Mouse (Mus musculus): ENCODE measurements at regions not wholly inside any gene's neighbourhood (a gene's known extent, or its start where the extent isn't known, plus 50 kb on each side); places are given as distances from the start of the nearest gene placed in this dataset.

GRCm38 (mm10) chr15:96944741-96945140 is 111.0 kb downstream of the Slc38a4 start:
- DNase-seq (ENCODE audit: extremely low spot score): no peak

GRCm38 (mm10) chr15:96942651-96943050 is 113.1 kb downstream of the Slc38a4 start:
- no peak for DNase-seq (ENCODE audit: extremely low spot score)

GRCm38 (mm10) chr15:96938406-96938805 is 117.3 kb downstream of the Slc38a4 start:
- DNase-seq (ENCODE audit: extremely low spot score): no peak

DNA sequence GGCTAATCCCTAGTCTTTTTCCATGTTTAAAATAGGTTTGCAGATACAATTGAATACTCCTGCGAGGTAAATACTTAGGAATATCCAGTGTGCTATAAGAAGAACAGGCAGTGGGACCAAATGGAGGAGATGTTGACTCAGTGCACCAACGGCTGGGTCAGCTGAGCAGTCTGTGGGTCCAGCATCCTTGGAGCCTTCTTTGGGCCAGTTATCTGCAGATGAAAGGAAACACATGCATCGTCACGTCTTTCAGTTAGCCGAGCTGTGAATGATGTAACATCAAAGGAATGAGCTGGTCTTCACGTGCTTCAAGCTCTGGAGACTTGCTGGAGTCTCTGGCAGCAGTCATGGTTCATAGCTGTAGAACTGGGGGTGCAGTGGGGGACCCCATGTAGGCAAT is 118.1 kb downstream of the Slc38a4 start:
- DNase-seq (ENCODE audit: extremely low spot score): no peak

DNA sequence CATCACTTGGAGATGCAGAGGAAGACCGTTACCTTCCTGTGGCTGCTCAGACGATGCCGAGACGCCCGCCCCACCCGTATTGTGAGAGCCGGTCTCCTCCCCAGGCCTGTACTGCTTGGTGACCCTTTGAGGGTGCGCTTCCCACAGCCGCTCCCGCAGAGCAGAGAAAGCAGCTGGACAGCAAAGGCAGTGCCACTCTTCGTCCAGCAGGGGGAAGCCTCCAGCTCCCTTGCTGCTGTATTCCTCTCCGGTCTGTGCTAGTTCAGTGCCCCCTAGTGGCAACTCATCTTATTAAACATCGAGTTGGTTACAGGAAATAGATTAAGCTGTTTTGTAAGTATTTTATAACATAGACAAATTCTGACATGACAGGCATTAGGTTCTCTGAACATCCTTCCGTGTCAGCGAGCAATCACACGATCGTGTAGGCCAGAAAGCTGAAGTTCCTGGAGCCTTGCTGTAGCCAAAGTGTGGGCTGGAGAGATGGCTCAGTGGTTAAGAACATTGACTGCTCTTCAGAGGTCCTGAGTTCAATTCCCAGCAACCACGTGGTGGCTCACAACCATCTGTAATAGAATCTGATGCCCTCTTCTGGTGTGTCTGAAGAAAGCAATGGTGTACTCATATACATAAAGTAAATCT is 118.9 kb downstream of the Slc38a4 start:
- DNase-seq (ENCODE audit: extremely low spot score): peak; percentile 85

- DNase-seq (ENCODE audit: extremely low spot score): no peak
Measured at GRCm38 (mm10) chr15:96936216-96936615, 119.5 kb downstream of the Slc38a4 start.

- DNase-seq (ENCODE audit: extremely low spot score): no peak
Measured at GRCm38 (mm10) chr15:96933451-96933850, 122.3 kb downstream of the Slc38a4 start.

DNA sequence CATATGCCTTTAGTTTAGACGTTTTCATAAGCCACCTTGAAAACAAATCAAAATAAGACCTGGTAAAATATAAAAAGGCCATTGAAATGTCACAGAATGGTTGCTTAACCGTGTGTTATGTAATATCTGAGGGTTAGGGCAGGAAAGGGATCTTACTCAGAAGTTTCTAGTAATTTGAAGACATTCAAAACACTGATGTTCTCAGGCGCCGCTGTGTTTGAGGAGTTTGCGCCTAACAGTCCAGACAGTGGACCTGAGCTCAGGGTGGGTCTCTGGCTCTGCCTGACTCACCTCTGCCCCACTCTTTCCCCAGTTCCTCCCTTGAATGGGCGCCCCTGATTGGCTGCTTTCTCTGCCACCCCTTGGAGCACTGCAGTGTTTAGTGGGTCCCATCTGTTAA is 125.2 kb downstream of the Slc38a4 start:
- no peak for DNase-seq (ENCODE audit: extremely low spot score)

- no peak for DNase-seq (ENCODE audit: extremely low spot score)
Measured at GRCm38 (mm10) chr15:96929788-96930187, 126.0 kb downstream of the Slc38a4 start.

DNA sequence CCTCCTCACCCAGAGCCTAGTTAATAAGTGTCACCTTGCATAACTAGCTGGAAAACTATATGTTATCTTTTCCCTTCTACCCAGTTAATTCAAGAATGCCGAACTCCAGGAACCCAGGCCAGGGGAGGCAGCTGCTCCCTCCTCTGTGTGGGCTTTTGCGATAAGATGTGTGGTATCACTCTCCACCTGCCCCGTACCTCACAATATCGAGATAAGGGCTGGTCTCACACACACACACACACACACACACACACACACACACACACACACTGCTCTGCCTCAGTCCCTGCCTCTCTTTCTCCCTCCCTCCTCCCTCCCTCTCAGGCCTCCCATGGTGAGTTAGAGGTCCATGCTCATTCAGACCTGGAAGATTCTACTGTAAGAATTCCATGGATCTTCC is 127.1 kb downstream of the Slc38a4 start:
- no peak for DNase-seq (ENCODE audit: extremely low spot score)

- DNase-seq (ENCODE audit: extremely low spot score): no peak
Measured at GRCm38 (mm10) chr15:96927674-96928073, 128.1 kb downstream of the Slc38a4 start.

DNA sequence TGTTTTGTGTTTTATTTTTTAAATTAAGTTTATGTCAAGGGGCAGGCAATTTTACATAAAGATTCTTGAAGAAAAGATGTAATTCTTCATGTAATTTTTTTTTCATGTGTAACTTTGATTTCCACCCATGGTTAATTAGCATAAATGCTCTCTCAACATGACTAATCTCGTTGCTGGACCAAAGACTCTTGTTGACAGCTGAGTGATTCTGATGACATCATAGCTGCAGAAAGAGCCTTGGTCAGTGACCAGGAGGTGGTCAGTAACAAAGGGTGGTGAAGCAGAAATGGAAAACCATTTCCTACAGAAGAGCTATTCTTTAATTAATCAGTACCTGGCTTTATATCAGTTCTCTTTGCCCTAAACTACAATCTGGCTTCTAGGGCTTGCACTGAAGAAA is 129.1 kb downstream of the Slc38a4 start:
- DNase-seq (ENCODE audit: extremely low spot score): no peak

DNA sequence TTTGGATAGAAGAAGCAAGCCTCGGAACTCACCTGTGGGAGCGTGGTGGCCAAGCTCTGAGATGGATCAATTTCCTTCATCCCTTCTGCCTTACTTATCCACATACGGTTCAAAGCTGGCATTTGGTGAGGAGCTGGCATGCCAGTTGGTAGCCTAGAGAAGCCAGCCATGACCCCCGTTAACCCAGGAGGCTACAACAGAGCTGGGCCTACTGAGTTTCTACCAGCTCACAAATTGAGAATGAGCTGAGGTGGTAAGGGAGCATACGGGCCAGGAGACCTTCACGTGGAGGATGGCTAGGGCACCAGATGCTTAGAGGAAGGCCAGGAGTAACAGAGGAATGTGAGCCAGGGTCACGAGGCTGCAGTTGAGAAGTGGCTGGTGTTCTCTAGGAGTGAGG is 139.2 kb downstream of the Slc38a4 start:
- DNase-seq (ENCODE audit: extremely low spot score): no peak

GRCm38 (mm10) chr15:96915544-96915943 is 140.2 kb downstream of the Slc38a4 start:
- DNase-seq (ENCODE audit: extremely low spot score): no peak

GRCm38 (mm10) chr15:96914988-96915387 is 140.8 kb downstream of the Slc38a4 start:
- no peak for DNase-seq (ENCODE audit: extremely low spot score)

DNA sequence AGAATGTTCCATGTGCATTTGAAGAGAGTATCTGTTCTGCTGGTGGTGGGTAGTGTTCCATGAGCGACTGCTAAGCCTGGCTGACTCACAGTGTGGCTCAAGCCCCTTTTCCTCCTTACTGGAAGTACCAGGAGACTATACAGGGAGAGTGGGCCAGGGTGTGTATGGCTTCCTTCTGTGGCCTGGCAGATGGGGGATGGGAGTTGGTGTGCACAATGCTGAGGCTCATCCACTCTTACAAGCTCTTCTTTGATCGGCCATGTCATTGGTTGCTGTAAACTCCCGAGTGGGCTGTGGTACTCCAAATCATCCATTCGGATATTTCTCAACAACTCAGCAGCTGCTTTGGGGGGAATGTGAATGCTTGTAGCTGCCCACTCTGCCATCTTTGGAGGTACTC is 150.2 kb downstream of the Slc38a4 start:
- DNase-seq (ENCODE audit: extremely low spot score): no peak

DNA sequence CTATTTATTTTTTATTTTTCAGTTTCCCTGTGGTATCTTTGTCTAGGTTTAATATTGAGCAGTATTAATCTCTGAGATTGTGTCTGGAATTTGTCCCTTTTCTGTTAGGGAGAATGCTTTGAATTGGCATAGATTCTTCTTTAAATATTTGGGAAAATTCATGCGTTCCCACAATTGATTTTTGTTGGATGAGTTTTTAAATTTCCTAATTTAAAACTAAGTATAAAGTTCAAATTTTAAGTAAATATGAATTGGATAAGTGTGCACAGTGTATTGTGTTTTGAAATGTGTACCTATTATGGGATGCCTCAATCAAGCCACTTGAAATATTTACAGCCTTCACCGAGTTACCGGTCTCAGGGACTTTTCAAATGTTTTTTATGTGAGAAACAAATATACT is 152.3 kb downstream of the Slc38a4 start:
- no peak for DNase-seq (ENCODE audit: extremely low spot score)

DNA sequence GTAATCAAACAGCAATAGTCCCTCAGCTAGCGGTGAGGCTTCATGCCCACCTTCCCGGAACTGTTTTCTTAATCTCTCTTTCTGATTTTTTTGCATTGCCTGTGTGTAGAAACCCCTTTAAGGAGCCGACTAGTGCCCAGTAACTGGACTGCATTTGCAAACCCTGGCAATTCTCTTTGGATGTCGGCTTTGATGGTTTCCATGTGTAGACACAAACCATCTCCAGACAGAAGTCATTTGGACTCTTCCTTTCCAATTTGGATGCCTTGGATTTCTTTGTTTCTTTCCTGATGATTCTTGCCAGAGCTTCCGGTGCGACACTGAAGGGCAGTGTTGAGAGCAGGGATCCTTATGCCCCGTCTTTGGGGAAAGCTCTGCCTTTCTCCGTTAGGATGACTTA is 153.0 kb downstream of the Slc38a4 start:
- no peak for DNase-seq (ENCODE audit: extremely low spot score)

DNA sequence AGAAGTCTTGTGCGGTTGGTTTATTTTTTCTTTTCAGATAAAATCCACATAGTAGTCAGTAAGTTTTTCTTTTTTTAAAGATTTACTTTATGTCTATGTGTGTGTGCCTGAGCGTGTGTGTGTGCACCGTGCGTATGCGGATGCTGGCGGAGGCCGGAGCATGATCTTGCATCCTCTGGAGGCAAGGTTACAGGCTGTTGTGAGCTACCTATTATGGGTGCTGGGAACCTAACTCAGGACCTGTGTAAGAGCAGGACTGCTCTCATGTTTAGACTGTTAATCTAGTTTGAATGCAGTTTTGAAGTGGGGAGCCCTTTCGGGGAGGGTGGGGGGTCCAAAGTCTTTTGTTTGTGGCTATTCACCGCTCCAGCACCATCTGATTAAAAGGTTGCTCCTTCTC is 154.1 kb downstream of the Slc38a4 start:
- DNase-seq (ENCODE audit: extremely low spot score): no peak

DNA sequence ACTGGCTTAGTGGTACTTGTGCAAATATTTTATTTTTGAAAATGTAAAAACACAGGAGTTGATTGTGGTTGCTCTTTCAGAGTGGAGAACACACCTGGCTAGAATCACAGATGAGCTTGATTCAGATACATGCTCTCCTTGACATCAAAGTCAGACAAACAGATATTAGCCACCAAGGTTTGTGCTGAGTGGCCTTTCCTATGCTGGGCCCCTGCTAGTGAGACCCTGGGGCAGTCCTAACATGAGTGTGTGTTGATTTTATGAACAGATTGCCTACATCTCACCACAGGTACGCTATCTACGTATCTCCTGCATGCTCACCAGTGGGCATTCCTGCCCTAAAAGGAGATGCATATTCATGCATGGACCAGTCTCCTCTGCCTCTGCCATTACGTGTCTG is 157.5 kb downstream of the Slc38a4 start:
- no peak for DNase-seq (ENCODE audit: extremely low spot score)

GRCm38 (mm10) chr15:96884901-96885300 is 170.9 kb downstream of the Slc38a4 start:
- no peak for DNase-seq (ENCODE audit: extremely low spot score)

DNA sequence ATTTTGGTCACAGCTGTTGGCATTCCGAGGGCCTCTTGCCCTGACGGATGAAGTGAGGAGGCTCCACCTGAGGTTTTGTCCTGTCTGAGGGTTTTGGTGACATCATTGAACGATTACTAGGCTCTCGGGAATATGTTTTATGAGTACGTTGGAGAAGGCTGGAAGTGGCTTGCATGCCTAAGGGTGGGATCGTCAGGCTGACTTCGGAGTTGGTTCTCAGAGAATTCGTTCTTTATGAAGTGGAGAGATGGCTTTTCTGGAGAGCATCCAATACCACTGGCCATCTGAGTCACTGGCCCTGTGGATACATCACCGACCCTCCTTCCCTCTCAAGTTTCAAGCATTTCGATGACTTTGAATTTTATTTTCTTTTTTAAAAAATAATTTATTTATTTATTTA is 172.0 kb downstream of the Slc38a4 start:
- no peak for DNase-seq (ENCODE audit: extremely low spot score)

GRCm38 (mm10) chr15:96882211-96882610 is 173.5 kb downstream of the Slc38a4 start:
- no peak for DNase-seq (ENCODE audit: extremely low spot score)

GRCm38 (mm10) chr15:96881519-96882170 is 174.1 kb downstream of the Slc38a4 start:
- no peak for DNase-seq (ENCODE audit: extremely low spot score)

Data from embryo, embryonic 9.5 days (tissue).